Mouse (Mus musculus) thymus, postnatal 36 days (tissue): ENCODE results near the gene Atp5b.

ENCODE experiments used
- DNase-seq, 2 experiments: peaks; one replicate each; pipeline ENCODE4 v3.0.0; 2022; ENCODE audit warnings: mixed read lengths in 2 of 2

The Atp5b gene

GRCm38 (mm10) chr10:128096693-128097586, 13.9 kb downstream of the Atp5b start:
- peak; percentile 77 to 82 for DNase-seq

DNA sequence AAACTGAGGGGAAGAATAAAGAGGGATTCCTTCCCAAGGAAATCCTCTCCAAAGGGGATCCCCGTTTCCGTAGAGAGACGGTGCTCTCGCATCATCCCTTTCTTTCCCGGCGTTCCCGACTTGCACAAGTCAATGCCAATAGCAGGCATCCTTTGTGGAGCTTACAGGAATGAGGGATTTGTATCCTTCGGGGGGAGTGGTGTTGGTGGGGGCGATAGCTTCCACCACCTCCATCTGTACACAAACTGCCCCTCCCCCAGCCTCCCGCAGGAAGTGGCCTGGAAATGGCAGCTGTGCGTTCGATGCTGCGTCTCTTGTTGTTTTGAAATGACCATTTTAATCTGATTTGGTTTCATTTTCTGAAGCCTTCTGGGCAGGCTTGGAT, 14.5 kb downstream of the Atp5b start:
- DNase-seq, result peak; percentile 63 to 78

DNA sequence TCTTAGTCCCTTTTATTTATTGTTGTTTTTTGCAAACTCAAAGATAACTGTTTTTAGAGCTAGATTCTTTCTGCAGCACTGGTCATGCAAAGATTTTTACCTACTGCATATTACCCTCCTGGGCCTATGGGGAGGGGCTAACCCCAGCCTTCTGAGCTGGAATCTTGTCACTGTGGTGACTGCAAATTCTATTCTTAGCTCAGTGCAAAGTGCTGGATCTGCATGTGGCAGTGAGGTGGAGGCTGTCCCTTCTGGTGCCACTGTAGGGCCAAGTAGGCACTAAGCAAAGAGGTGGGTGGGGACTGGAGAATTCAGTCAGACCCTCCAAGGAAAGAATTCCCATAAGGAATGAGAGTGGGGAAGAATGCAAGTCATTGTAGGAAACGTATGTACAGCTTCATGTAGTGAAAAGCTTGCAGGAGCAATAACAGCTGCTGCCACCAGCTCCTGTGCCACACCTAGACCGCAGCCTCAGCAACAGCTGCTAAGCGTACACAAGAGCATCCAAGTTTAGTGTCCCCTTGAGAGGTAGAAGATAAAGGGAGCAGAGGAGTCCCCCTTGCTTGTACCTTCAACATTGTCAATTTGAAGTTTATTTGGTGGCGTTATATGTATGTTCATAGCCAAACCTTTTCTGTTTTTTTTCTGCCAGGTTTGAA, 27.2 kb downstream of the Atp5b start:
- no peak for DNase-seq

DNA sequence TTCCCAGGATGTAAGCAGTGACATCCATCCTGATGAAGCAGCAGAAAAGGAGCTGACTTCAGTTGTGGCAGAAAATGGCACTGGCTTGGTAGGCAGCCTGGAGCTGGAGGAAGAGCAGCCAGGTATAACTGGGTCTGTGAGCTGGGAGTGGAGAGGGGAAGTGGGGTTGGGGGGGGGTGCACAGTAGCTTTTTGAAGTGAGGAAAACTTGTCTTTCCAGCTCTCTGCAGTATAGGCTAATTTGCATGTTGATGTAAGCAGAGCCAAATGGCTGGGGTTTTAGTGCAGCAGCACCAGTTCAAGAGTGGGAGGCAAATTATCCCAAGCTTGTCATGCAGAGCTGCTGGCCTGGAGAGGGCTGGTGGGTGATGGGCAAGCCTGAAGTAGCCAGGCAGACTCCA, 28.2 kb downstream of the Atp5b start:
- DNase-seq, result no peak

GRCm38 (mm10) chr10:128123833-128124232, 40.8 kb downstream of the Atp5b start:
- no peak for DNase-seq

DNA sequence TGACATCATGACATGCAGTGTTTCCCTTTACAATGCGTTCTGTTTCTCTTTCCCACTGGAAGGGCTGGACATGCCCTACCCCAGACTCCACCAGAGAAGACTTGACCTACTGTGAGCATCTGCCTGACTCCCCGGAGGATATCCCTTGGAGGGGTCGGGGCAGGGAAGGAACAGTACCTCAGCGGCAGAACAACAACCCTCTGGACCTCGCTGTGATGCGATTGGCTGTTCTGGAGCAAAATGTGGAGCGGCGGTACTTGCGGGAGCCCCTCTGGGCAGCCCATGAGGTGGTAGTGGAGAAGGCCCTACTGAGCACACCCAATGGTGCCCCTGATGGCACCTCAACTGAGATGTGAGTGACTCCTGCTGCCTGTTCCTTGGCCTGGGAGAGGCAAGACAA, 41.8 kb downstream of the Atp5b start:
- DNase-seq, result no peak

GRCm38 (mm10) chr10:128125951-128126350, 42.9 kb downstream of the Atp5b start:
- DNase-seq, result no peak

DNA sequence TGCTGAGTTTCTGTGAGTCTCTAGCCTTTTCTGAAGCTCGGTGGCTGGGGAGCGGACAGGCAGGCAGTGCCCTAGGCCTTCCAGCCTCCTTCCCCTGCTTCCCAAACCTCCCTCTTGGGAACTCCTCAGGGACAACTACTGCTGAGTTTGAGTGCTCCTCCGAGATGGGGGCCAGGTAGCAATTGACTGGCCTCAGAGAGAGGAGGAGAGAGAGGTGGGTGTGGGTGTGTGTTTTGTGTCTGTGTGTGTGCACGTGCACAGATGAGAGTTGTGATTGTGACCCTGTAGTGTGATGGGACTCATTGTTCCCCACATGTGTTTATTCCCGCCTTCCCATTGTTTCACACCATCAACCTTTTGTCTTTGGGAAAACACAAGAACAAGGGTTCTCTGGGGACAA, 44.4 kb downstream of the Atp5b start:
- DNase-seq, result no peak

- no peak for DNase-seq
Measured at GRCm38 (mm10) chr10:128128143-128128542, 45.1 kb downstream of the Atp5b start.

DNA sequence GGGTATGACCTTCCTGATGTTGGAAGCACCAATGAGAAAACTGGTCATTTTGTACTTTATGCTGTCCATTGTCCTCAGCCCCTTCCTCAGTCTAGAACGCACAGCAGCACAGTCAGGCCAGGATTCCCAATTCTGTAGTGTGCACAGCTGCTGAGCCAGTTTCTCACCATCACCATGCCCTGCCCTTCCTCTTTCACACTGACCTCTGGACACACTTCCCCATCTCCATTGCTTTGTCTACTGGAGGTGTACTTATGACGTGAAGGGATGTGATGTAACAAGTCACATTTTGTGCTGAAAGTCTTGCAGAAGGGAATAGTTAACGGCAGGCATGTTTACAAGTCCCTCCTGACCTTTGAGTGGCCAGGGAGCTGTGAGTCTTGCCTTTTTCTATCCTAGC, 48.2 kb downstream of the Atp5b start:
- no peak for DNase-seq

GRCm38 (mm10) chr10:128131812-128132211, 48.7 kb downstream of the Atp5b start:
- DNase-seq, result no peak

DNA sequence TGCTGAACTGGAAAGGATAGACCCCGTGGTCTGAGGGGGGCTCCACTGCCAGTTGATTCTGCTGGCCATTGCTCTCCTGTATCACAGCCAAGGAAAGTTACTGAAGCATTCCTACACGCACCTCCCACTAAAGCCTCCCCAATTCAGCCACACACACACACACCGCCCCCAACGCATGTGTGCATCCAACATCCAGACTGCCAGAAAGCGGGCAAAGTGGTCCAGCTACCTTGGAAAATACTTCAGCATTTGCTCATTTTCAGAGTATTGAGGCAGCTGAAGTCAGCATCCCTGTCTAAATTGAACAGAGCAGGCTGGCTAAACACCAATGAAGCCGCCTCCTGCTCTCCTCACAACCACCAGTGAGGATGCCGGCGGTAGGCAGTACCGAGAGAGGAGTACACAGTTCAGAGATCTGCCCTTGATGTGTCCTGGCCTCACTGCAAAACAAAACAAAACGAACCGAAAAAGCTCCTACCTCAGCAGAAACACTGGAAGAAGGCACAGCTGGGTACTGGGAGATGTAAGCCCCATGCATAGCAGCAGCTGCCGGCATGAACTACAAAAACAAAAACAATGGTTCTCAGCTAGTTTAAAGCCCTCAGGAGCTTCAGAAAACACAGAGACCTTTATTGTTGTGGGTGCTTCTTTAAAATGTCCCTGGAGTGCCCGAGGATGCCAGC, 50.7 kb downstream of the Atp5b start:
- DNase-seq, result no peak

DNA sequence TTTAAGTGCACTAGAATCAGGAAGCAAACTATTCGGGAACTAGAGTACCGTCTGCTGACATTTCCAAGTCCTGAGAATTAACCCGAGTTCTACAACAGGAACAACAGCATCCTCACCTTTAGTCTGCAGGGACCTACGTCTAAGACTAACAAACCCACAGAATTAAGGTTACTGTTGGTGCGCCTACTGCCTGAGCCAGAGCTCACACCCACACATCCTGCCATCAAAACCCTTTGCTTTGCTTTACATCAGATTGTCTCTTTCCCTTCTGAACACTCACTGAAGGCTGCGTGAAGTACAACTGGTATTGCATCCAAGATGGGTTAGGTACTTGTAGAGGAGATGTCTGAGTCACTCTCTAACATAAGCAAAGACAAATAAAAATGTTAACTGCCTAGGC, 52.3 kb downstream of the Atp5b start:
- peak in 1 of 2 experiments; percentile 30 for DNase-seq
